Mouse (Mus musculus) limb, embryonic 15.5 days (tissue): Measurements from ENCODE around the gene Vmn1r239-ps. TPM values are rescaled to one million over a fixed set of nuclear protein-coding genes. Genes with fewer than 3 reads are reported as not detected.
A peak's percentile ranks its signal among the peaks of the same experiment; 100 is the strongest.
"Not testable (repeated sequence)": the region's sequence is repeated elsewhere in the genome, so short reads cannot be mapped to it uniquely, and the experiment has no call there.

ENCODE experiments used
- ATAC-seq: fragments of 200-750 bp; cut with Nextera tagmentation; 2 replicates; pipeline ENCODE4 v1.8.0; 2017; ENCODE audit warnings: low read depth, moderate TSS enrichment; ENCODE audit not compliant: insufficient number of reproducible peaks, low FRiP score, low TSS enrichment
- H3K27ac ChIP-seq: fragments of 300-500 bp; sonication (generic); 2 replicates; pipeline ENCODE4 v1.5.1; 2015; ENCODE audit warnings: moderate library complexity, mild to moderate bottlenecking, inconsistent platforms
- H3K27me3 ChIP-seq: fragments of 300-500 bp; sonication (generic); 2 replicates; pipeline ENCODE4 v1.6.1; 2015; ENCODE audit warnings: inconsistent platforms
- H3K36me3 ChIP-seq: fragments of 300-500 bp; sonication (generic); 2 replicates; pipeline ENCODE4 v1.6.1; 2015; ENCODE audit warnings: inconsistent platforms
- H3K4me1 ChIP-seq: fragments of 300-500 bp; sonication (generic); 2 replicates; pipeline ENCODE4 v1.6.1; 2015; ENCODE audit warnings: inconsistent platforms
- H3K4me2 ChIP-seq: fragments of 300-500 bp; sonication (generic); 2 replicates; pipeline ENCODE4 v1.6.1; 2015; ENCODE audit warnings: mild to moderate bottlenecking, inconsistent platforms
- H3K4me3 ChIP-seq: fragments of 300-500 bp; sonication (generic); 2 replicates; pipeline ENCODE4 v1.5.1; 2015; ENCODE audit warnings: mild to moderate bottlenecking, inconsistent platforms
- H3K9ac ChIP-seq: fragments of 300-500 bp; sonication (generic); 2 replicates; pipeline ENCODE4 v1.6.1; 2015; ENCODE audit warnings: inconsistent platforms
- H3K9me3 ChIP-seq: fragments of 300-500 bp; sonication (generic); 2 replicates; pipeline ENCODE4 v1.6.1; 2016; ENCODE audit warnings: inconsistent platforms
- WGBS: fragments of 180-500 bp; shearing (Covaris S2); methylation state at CpG from one replicate; pipeline ENCODE4 v1.1.7; 2015; 5-methylcytosine and 5-hydroxymethylcytosine counted together
- polyA plus RNA-seq: library from polyadenylated mRNA; unstranded; fragments of >200 nt; fragmentation: Nextera tagmentation; extraction: Ambion mirVana; gene quantifications from 2 replicates; pipeline ENCODE4 v1.2.1, GENCODE M21; 2015

The Vmn1r239-ps gene
- polyA plus RNA-seq = not detected in 2 replicates

DNA sequence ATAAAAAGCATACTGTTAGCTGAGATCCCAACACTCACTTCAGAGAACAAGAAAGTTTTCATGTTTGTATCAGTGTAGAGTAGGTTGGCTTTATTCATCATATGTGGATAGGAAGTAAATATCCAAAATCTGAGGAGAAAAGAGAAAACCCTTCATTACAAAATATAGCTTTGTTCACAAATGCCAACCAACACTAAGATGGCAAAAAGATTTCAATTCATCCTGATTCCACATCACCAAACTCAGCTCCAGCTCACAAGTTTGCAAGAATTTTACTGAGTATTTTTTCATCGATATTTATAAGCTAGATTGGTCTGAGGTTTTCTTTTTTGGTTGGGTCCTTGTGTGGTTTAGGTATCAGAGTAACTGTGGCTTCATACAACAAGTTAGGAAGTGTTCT, at the start of gene Vmn1r239-ps:
Gene Vmn1r239-ps (minus strand): TSS at position 101 of the 400 bp plus-strand sequence.
- not testable (repeated sequence) for H3K9me3 ChIP-seq, H3K27ac ChIP-seq, H3K27me3 ChIP-seq, H3K4me3 ChIP-seq, H3K4me1 ChIP-seq, H3K36me3 ChIP-seq, H3K4me2 ChIP-seq, ATAC-seq, H3K9ac ChIP-seq
- 76% methylated on average over 1 of the region's 1 CpGs for WGBS

DNA sequence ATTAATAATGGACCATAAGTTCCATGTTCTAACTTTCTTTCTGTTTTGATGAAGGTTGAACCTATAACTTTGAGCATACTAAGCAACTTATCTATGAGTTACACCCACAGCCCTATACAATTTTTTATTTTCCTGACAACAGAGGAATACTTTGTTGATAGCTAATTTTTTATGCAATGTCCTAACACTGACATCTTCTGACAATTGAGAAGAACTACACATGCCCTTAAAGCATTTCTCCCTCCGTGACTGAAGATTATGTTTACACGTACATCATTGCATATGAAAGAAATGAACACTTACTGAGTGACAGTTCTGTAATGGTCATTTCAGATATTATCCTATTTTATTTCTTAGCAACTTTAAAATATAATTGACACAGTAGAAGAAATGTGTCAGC, 36.0 kb upstream of the Vmn1r239-ps start:
- Histone ChIP-seq H3K4me3 (no peak overlapping the region), H3K4me1 (no peaks in the 10 kb centered on the region), H3K4me2 (no peak overlapping the region), H3K27me3 (no peaks in the 10 kb centered on the region), H3K27ac (no peak overlapping the region), H3K36me3 (no peaks in the 10 kb centered on the region), H3K9me3 (no peaks in the 10 kb centered on the region), H3K9ac (no peak overlapping the region)
- no peak for ATAC-seq
- 67% methylated on average over 2 of the region's 2 CpGs for WGBS

DNA sequence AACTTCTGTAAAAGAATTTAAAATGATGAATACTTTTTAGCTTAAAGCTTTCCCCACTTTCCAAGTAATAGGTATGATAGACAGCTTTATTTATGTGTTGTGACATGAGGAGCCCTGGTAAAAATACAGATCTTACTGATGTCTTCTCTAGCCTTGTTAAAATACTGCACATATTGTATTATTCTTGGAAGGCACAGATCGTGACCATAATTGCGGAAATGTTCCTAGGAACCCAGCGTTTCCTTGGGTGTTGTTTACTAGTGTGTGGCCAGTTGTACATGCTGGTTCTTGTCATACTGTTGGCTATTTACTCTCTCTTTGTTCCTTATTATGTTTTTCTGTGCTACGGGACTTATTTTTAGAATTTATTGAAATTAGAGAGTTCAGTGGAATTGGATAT, 10.1 kb downstream of the Vmn1r239-ps start:
- Histone ChIP-seq H3K9ac (no peak overlapping the region), H3K4me1 (no peaks in the 10 kb centered on the region), H3K27me3 (no peaks in the 10 kb centered on the region), H3K9me3 (no peaks in the 10 kb centered on the region), H3K36me3 (no peaks in the 10 kb centered on the region), H3K27ac (no peak overlapping the region), H3K4me3 (no peak overlapping the region), H3K4me2 (no peak overlapping the region)
- ATAC-seq = no peak
- WGBS = 85% methylated on average over 4 of the region's 4 CpGs

DNA sequence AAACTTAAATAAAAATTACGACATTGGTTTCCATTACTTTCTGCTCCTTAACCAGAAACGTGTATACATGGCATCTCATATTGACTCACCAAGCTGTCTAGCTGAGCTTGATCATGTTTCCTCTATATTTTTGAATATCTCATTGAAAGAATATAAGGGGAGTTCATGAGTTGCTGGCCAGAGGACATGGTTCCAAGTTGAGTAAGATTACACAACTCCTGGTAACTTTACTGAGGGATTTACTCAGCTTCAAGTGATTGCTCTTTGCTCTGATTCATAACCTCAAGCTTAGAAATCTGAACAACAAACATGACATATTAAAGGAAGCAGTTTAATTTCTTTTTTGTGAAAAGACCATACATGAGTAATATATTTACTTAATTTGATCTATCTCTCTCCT, 18.1 kb downstream of the Vmn1r239-ps start:
- ATAC-seq = no peak
- no peak overlapping the region for H3K4me3 ChIP-seq
- no peak overlapping the region for H3K27ac ChIP-seq
- H3K9ac ChIP-seq = no peak overlapping the region
- no peaks in the 10 kb centered on the region for H3K9me3 ChIP-seq
- H3K36me3 ChIP-seq = no peaks in the 10 kb centered on the region
- H3K27me3 ChIP-seq = no peaks in the 10 kb centered on the region
- no peaks in the 10 kb centered on the region for H3K4me1 ChIP-seq
- no peak overlapping the region for H3K4me2 ChIP-seq
- WGBS = 73% methylated on average over 2 of the region's 2 CpGs

DNA sequence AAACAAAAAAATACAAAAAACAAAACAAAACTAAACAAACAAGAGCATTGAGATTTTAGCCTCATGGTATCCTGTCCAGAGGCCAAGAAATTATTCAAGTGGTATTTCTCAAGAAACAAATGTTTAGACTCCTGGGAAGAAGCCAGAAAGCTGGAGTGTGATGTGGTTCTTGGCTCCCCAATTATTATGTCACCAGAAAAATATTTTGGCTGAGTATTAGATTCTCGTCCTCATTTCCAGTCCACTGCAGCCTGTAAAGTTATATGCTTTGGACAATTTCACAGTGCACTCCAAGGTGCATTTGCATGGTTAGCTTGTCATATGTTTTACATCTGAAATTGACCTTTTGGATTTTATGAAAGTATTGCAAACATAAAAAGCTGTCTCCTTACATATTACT, 23.8 kb downstream of the Vmn1r239-ps start:
- Histone ChIP-seq H3K27me3 (no peaks in the 10 kb centered on the region), H3K36me3 (no peaks in the 10 kb centered on the region), H3K4me3 (no peak overlapping the region), H3K9ac (no peak overlapping the region), H3K27ac (no peak overlapping the region), H3K9me3 (no peaks in the 10 kb centered on the region), H3K4me2 (no peak overlapping the region), H3K4me1 (no peaks in the 10 kb centered on the region)
- 32% methylated on average over 1 of the region's 1 CpGs for WGBS
- 0 out of 2 replicates have a peak, but pooled peaks have one; percentile 55 for ATAC-seq

DNA sequence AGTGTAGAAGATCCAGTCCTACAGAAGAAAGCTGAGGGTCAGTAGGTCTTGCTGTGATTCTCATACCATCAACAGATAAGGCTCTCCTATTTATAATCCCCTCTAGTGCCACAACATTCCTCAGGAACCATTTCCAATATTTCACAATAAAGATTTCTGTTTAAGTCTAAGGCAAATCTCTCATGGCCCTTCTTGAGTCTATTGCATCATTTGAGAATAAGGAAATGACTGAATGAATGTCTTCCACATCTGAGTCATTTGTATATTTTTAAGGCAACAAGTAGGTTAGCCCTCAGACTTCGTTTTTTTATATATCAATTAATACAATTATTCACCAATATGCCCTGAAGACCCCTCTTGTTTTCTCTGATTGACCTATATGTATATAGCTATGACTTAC, 24.4 kb downstream of the Vmn1r239-ps start, which contains the start of gene Il13ra2:
Gene Il13ra2 (minus strand): TSS at position 64 of the 400 bp plus-strand sequence.
- WGBS = 57% methylated on average over 1 of the region's 1 CpGs
- no peaks in the 10 kb centered on the region for H3K36me3 ChIP-seq
- no peak within 1 kb of the TSS for H3K4me2 ChIP-seq
- no peaks in the 10 kb centered on the region for H3K9me3 ChIP-seq
- no peak within 1 kb of the TSS for H3K4me3 ChIP-seq
- H3K4me1 ChIP-seq = no peaks in the 10 kb centered on the region
- H3K9ac ChIP-seq = no peak within 1 kb of the TSS
- H3K27me3 ChIP-seq = no peaks in the 10 kb centered on the region
- no peak for ATAC-seq
- no peak within 1 kb of the TSS for H3K27ac ChIP-seq

Other genes starting within 250 kb of the Vmn1r239-ps start
- 0.12 and 0.22 TPM in 2 replicates for gene Il13ra2, start 24.5 kb downstream of the Vmn1r239-ps start, polyA plus RNA-seq
- 3.8 and 5.1 TPM in 2 replicates for gene Lrch2, start 100.4 kb upstream of the Vmn1r239-ps start, polyA plus RNA-seq